Mouse (Mus musculus) lung, postnatal 0 days (tissue): Measurements from ENCODE around the gene Lhfpl3.

Source experiments
- CTCF ChIP-seq: IDR thresholded peaks from 2 replicates; pipeline ENCODE4 v1.5.1; 2016; ENCODE audit warnings: antibody characterized with exemption, mild to moderate bottlenecking
- EP300 ChIP-seq: IDR thresholded peaks from 2 replicates; pipeline ENCODE4 v1.6.1; 2016; ENCODE audit warnings: antibody characterized with exemption, mild to moderate bottlenecking, control low read depth

GRCm38 (mm10) chr5:23114249-23114648 is 368.4 kb downstream of the Lhfpl3 start:
- TF ChIP-seq CTCF (no peak), EP300 (no peak)
